Mouse (Mus musculus) spleen, adult 2 months (tissue): Measurements from ENCODE around the gene Wfdc8.

Source experiments
- CTCF ChIP-seq: fragments of 200-500 bp; IDR thresholded peaks from 2 replicates; pipeline ENCODE4 v1.5.1; 2011; ENCODE audit warnings: mild to moderate bottlenecking, inconsistent platforms; ENCODE audit not compliant: insufficient read depth, insufficient read length, insufficient replicate concordance; ENCODE audit errors: extremely low read depth
- POLR2A ChIP-seq: fragments of 200-500 bp; IDR thresholded peaks from 2 replicates; pipeline ENCODE4 v1.6.1; 2011; ENCODE audit warnings: low read depth, low read length, inconsistent platforms

GRCm38 (mm10) chr2:164638696-164639095 is 25.3 kb upstream of the Wfdc8 start, which contains the start of gene Wfdc16:
- TF ChIP-seq POLR2A (no peak), CTCF (no peak)
